Mouse (Mus musculus): ENCODE results near the gene Hist1h2bh. TPM values are rescaled to one million over a fixed set of nuclear protein-coding genes. Genes with fewer than 3 reads are reported as not detected.
"Not testable (repeated sequence)": the region's sequence is repeated elsewhere in the genome, so short reads cannot be mapped to it uniquely, and the experiment has no call there.

Gene Hist1h2bh
- polyA plus RNA-seq, 1 experiment from 2014 or later = 0.73 TPM

- no peak for DNase-seq (ENCODE audit: low spot score)
- H3K27me3 ChIP-seq (ENCODE audit: insufficient read depth, poor library complexity, severe bottlenecking) = no peaks in the 10 kb centered on the region
- H3K4me3 ChIP-seq = peak overlapping the region; percentile 67
- H3K9me3 ChIP-seq = no peaks in the 10 kb centered on the region
- H3K4me1 ChIP-seq = peaks cover 27% of the 10 kb centered on the region
- H3K27ac ChIP-seq = no peak overlapping the region
- WGBS = 81% methylated on average over 3 of the region's 3 CpGs
- H3K36me3 ChIP-seq = no peaks in the 10 kb centered on the region
Measured at GRCm38 (mm10) chr13:23537006-23537710, 6.0 kb downstream of the Hist1h2bh start.

GRCm38 (mm10) chr13:23536076-23536822 is 6.9 kb downstream of the Hist1h2bh start:
- H3K9me3 ChIP-seq = no peaks in the 10 kb centered on the region
- 28% methylated on average over 7 of the region's 7 CpGs for WGBS
- DNase-seq (ENCODE audit: low spot score) = no peak
- peak overlapping the region; percentile 95 for H3K27ac ChIP-seq
- peak overlapping the region; percentile 67 for H3K4me3 ChIP-seq
- no peaks in the 10 kb centered on the region for H3K36me3 ChIP-seq
- no peaks in the 10 kb centered on the region for H3K27me3 ChIP-seq (ENCODE audit: insufficient read depth, poor library complexity, severe bottlenecking)
- H3K4me1 ChIP-seq = peaks cover 29% of the 10 kb centered on the region

GRCm38 (mm10) chr13:23535137-23536075 is 7.8 kb downstream of the Hist1h2bh start, which contains the start of gene Hist1h3g:
Hist1h3g (plus strand) TSS chr13:23535422.
- Histone ChIP-seq H3K4me1 (peaks cover 29% of the 10 kb centered on the region), H3K4me3 (peak within 1 kb of the TSS; percentile 67), H3K27ac (peak within 1 kb of the TSS; percentile 95)
- H3K9me3 ChIP-seq; H3K27me3 ChIP-seq (ENCODE audit: insufficient read depth, poor library complexity, severe bottlenecking); H3K36me3 ChIP-seq: not testable (repeated sequence)
- WGBS = under 1% methylated on average over 53 of the region's 62 CpGs
- DNase-seq (ENCODE audit: low spot score) = peak; percentile 98

DNA sequence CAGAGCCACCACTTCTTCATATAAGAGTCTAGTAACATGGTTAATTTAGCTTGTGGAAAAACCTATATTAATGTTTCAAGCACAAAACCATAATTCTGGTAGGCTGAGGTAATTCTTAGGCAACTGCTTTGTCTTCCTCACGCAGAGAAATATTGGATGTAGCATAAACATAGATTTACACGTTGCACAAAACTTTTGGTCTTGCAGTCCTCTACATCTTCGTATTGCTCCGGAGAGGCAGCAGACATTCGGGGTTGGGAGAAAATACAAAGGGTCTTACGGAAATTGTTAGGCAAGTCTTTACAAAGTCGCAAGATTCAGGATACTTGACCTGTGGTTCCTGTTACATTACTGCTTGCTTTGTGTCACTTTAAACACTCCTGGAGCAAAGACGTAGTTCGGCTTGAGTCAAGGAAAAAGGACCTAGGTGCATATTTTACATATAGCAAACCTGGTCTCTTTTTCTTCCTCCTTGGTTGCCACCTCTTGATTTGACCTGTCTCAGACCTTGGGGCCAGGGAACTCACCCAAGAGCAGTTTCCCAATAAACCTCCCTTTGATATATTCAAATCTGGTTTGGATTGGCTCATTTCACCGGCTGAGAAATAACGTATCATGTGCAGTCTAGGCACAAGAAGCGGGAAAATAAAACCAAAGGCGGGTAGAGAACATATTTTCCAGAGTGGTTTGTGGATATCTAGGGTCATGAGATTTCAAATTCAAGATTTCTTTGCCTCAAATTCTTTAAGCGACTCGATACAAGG is 8.6 kb downstream of the Hist1h2bh start:
- peak overlapping the region; percentile 67 for H3K4me3 ChIP-seq
- H3K4me1 ChIP-seq = peaks cover 29% of the 10 kb centered on the region
- H3K27me3 ChIP-seq (ENCODE audit: insufficient read depth, poor library complexity, severe bottlenecking) = no peaks in the 10 kb centered on the region
- DNase-seq (ENCODE audit: low spot score) = no peak
- 3% methylated on average over 15 of the region's 15 CpGs for WGBS
- H3K27ac ChIP-seq = peak overlapping the region; percentile 95
- no peaks in the 10 kb centered on the region for H3K36me3 ChIP-seq
- H3K9me3 ChIP-seq = no peaks in the 10 kb centered on the region

- H3K36me3 ChIP-seq; H3K9me3 ChIP-seq; H3K27me3 ChIP-seq (ENCODE audit: insufficient read depth, poor library complexity, severe bottlenecking): not testable (repeated sequence)
- peaks cover 32% of the 10 kb centered on the region for H3K4me1 ChIP-seq
- 1% methylated on average over 26 of the region's 53 CpGs for WGBS
- peak within 1 kb of the TSS; percentile 67 for H3K4me3 ChIP-seq
- peak within 1 kb of the TSS; percentile 95 for H3K27ac ChIP-seq
- peak; percentile 94 for DNase-seq (ENCODE audit: low spot score)
Measured at GRCm38 (mm10) chr13:23533560-23534367, 9.4 kb downstream of the Hist1h2bh start, which contains the start of gene Hist1h2af. Hist1h2af (plus strand) TSS chr13:23533906.

DNA sequence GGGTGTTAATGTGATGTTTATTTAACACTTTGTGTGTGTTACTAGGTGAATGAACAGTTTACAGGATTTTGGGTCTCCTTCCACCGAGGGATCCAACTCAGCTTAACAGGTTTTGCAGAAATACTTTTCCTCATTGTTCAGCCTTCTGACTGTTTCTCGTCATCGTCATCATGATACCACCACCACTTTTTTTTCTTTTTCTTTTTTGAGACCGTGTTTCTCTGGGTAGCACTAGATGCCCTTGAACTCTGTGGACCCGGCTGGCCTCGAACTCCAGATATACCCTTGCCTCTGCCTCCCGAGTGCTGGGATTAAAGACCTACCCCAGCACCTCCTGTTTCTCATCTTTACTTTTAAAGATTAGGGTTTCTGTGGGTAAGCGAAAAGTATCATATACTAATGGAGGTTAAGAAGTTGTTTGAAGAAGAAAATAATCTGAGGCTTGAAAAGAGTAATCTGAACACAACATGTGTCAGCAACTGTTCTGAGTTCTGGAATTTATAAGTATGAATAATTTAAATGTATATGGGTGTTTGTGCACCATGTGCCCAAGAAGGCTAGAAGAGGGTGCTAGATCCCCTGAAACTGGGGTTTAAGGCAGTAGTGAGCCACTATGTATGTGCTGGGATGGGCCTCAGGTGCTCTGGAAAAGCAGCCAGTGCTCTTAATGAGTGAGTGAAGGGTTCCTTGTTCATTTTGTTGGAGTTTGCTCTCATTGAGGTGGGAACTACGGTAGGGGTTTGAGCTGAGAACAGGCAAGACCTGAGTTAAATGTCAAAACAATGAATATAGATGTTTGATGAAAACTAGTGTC is 10.7 kb downstream of the Hist1h2bh start:
- H3K27me3 ChIP-seq (ENCODE audit: insufficient read depth, poor library complexity, severe bottlenecking) = no peaks in the 10 kb centered on the region
- H3K9me3 ChIP-seq = no peaks in the 10 kb centered on the region
- H3K27ac ChIP-seq = peak overlapping the region; percentile 95
- peak overlapping the region; percentile 67 for H3K4me3 ChIP-seq
- no peaks in the 10 kb centered on the region for H3K36me3 ChIP-seq
- H3K4me1 ChIP-seq = peaks cover 32% of the 10 kb centered on the region
- WGBS = 27% methylated on average over 9 of the region's 9 CpGs
- DNase-seq (ENCODE audit: low spot score) = no peak

DNA sequence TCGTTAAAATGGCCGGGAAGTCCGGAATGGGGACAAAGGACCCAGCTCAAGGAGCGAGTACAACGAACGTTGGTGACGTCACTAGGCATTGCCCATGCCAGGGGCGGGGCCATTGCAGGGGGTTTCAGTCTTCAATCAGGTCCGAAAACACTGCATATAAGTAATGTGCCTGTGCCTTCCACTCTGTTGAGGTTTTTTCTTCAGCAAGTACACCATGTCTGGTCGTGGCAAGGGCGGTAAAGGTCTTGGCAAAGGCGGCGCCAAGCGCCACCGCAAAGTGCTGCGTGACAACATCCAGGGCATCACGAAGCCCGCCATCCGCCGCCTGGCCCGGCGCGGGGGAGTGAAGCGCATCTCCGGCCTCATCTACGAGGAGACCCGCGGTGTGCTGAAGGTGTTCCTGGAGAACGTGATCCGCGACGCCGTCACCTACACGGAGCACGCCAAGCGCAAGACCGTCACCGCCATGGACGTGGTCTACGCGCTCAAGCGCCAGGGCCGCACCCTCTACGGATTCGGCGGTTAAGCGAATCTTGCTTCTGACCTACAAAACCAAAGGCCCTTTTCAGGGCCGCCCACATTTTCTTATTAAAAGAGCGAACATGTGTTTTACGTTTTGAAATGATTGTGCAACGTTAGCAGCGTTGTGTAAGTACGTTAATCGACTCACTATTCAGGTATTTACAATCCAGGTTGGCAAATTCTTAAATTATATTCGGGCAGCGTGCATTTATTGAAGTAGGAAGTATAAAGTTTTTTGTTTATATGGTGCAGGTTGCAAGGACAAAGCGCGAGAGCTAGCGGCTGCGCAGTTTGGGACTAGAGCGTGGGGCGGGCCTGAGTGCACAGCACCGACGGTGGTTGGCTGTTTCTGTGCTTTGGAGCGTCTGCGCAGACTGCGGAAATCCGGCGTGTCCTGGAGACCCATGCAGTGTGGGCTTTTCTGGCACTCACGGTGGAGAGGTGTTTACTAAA is 12.0 kb downstream of the Hist1h2bh start, which contains the start of gene Hist1h4h:
Gene Hist1h4h (plus strand): TSS at position 150 of the 975 bp plus-strand sequence.
- Histone ChIP-seq H3K9me3 (no peaks in the 10 kb centered on the region), H3K4me1 (peaks cover 21% of the 10 kb centered on the region), H3K4me3 (peak within 1 kb of the TSS; percentile 67), H3K27ac (peak within 1 kb of the TSS; percentile 95), H3K27me3 (ENCODE audit: insufficient read depth, poor library complexity, severe bottlenecking) (no peaks in the 10 kb centered on the region), H3K36me3 (no peaks in the 10 kb centered on the region)
- WGBS = under 1% methylated on average over 63 of the region's 70 CpGs
- peak; percentile 98 for DNase-seq (ENCODE audit: low spot score)

DNA sequence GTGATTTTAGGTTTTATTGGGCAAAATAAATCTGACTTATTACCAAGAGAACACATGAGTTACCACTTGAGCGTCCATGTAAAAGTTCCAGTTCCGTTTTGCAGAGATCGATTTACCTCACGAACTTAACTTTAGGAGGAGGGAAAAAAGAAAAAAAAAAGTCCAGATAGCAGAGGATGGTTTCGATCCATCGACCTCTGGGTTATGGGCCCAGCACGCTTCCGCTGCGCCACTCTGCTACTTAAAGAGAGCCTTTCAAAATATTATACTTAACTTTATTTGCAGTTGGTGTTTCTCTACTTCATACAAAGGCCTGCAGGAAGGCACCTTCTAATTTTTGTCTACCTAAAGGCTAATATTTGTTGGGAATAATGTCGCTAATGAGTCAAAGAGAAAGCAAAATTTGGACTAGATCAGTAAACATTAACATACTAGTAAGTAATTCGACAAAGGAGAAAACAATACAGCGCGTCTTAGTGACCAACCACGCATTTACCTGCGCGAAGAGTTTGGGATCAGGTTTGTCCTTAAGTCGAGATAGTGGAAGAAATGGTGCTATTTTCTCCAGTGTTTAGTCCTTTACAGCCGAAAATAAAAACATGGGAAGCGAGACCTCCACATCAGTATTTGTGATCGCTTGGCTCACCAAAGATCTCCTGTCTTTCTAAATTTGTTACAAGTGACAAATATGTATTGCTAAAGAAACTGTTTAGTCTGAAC is 12.9 kb downstream of the Hist1h2bh start:
- under 1% methylated on average over 20 of the region's 20 CpGs for WGBS
- H3K36me3 ChIP-seq = no peaks in the 10 kb centered on the region
- no peaks in the 10 kb centered on the region for H3K27me3 ChIP-seq (ENCODE audit: insufficient read depth, poor library complexity, severe bottlenecking)
- peak overlapping the region; percentile 95 for H3K27ac ChIP-seq
- peak overlapping the region; percentile 67 for H3K4me3 ChIP-seq
- H3K4me1 ChIP-seq = peaks cover 20% of the 10 kb centered on the region
- DNase-seq (ENCODE audit: low spot score) = no peak
- no peaks in the 10 kb centered on the region for H3K9me3 ChIP-seq

- Histone ChIP-seq H3K27me3 (ENCODE audit: insufficient read depth, poor library complexity, severe bottlenecking) (no peaks in the 10 kb centered on the region), H3K36me3 (no peaks in the 10 kb centered on the region), H3K4me1 (peaks cover 18% of the 10 kb centered on the region), H3K9me3 (no peaks in the 10 kb centered on the region), H3K27ac (peak overlapping the region; percentile 95), H3K4me3 (peak overlapping the region; percentile 67)
- 32% methylated on average over 2 of the region's 2 CpGs for WGBS
- no peak for DNase-seq (ENCODE audit: low spot score)
Measured at GRCm38 (mm10) chr13:23529480-23530165, 13.6 kb downstream of the Hist1h2bh start.
